27 mouse cellular contexts compared by ENCODE assay signal in genomic region chrX:19080021-19080420, GRCm38 (mm10).
DNase-seq lines count a peak whose midpoint lies in the region; ATAC-seq and TF ChIP-seq lines count a peak whose summit lies in the region.
"Had no signal": no experiment of that assay in that cellular context is flagged by ENCODE, and none has a peak within 500 bp of the region (broad histone marks: within the 10 kb centered on the region; RNA-seq: fewer than 3 reads in every experiment).

No protein-coding gene starts in this region.

- DNase-seq in kidney, adult 2 months, result peak; percentile 20
- peak; percentile 8 for DNase-seq in lung, embryonic 14.5 days
- DNase-seq in lung, postnatal 14 days, result no peak
- DNase-seq in Muller cell, postnatal 12 days (ENCODE audit: inconsistent ontology term), result peak; percentile 54
- no peak for DNase-seq in urinary bladder, adult 18-20 months (ENCODE audit: low spot score in 2 of 2)
- DNase-seq: adrenal gland, adult 8-10 months; cerebellum, adult 11-12 months; cerebellum, adult 9-11 months; embryo, embryonic 11 days; midbrain, embryonic 14.5 days; right cerebral cortex, adult 18-20 months; right cerebral cortex, postnatal 4 days; thymus, adult 2 months; thymus, postnatal 36 days had no signal

- ATAC-seq in kidney, embryonic 14.5 days (ENCODE audit: low FRiP score, low TSS enrichment), result no peak
- ATAC-seq in lung, embryonic 14.5 days (ENCODE audit: insufficient read depth), result no peak
- ATAC-seq in midbrain, embryonic 15.5 days (replicated peaks), result no peak
- ATAC-seq: activated CD4-positive, CD25-positive, alpha-beta regulatory T cell, adult 4 months; forebrain, embryonic 15.5 days; hindbrain, embryonic 16.5 days had no signal

- no peaks in the 10 kb centered on the region for H3K9me3 ChIP-seq in kidney, embryonic 14.5 days (ENCODE audit: control insufficient read depth, low read length)
- H3K9me3 ChIP-seq in lung, embryonic 14.5 days (ENCODE audit: low read depth, low read length), result no peaks in the 10 kb centered on the region
- no peaks in the 10 kb centered on the region for H3K9me3 ChIP-seq in midbrain, embryonic 15.5 days
- H3K9me3 ChIP-seq: embryonic facial prominence, embryonic 12.5 days; forebrain, embryonic 10.5 days; forebrain, embryonic 15.5 days; G1E; heart, embryonic 15.5 days; limb, embryonic 13.5 days had no signal

- no peak for TF ChIP-seq POLR2A in kidney, adult 2 months (IDR thresholded peaks at IDR 0.05; ENCODE audit: low read depth, low read length)
- TF ChIP-seq POLR2A in embryonic fibroblast, embryonic 13.5 days (IDR thresholded peaks at IDR 0.05; ENCODE audit: low read depth, low read length), result no peak

- H3K9ac ChIP-seq in kidney, embryonic 14.5 days (ENCODE audit: low read depth, low read length), result no peak overlapping the region
- no peak overlapping the region for H3K9ac ChIP-seq in lung, embryonic 14.5 days
- H3K9ac ChIP-seq in midbrain, embryonic 15.5 days, result no peak overlapping the region
- H3K9ac ChIP-seq: embryonic facial prominence, embryonic 12.5 days; forebrain, embryonic 15.5 days; heart, embryonic 15.5 days; limb, embryonic 13.5 days had no signal

- H3K27ac ChIP-seq in kidney, adult 2 months (ENCODE audit: insufficient read depth, low read depth, low read length), result no peak overlapping the region
- no peak overlapping the region for H3K27ac ChIP-seq in kidney, embryonic 14.5 days (ENCODE audit: low read depth, low read length)
- H3K27ac ChIP-seq in lung, embryonic 14.5 days (ENCODE audit: low read depth), result no peak overlapping the region
- peak overlapping the region; percentile 55; the same call in 1 of the 2 replicates for H3K27ac ChIP-seq in embryonic fibroblast, embryonic 13.5 days (ENCODE audit: insufficient read depth, low read length)
- no peak overlapping the region for H3K27ac ChIP-seq in midbrain, embryonic 15.5 days
- H3K27ac ChIP-seq: embryonic facial prominence, embryonic 12.5 days; forebrain, embryonic 10.5 days; forebrain, embryonic 15.5 days; heart, embryonic 15.5 days; left cerebral cortex, adult 2 months; limb, embryonic 13.5 days had no signal

- H3K27me3 ChIP-seq in kidney, adult 2 months (replicated peaks; ENCODE audit: control insufficient read depth, insufficient read depth, low read length), result no peaks in the 10 kb centered on the region
- H3K27me3 ChIP-seq in kidney, embryonic 14.5 days (ENCODE audit: control insufficient read depth, insufficient read depth, low read length), result no peaks in the 10 kb centered on the region
- H3K27me3 ChIP-seq in lung, embryonic 14.5 days (ENCODE audit: insufficient read depth, low read length), result no peaks in the 10 kb centered on the region
- no peaks in the 10 kb centered on the region for H3K27me3 ChIP-seq in midbrain, embryonic 15.5 days (replicated peaks)
- H3K27me3 ChIP-seq: embryonic facial prominence, embryonic 12.5 days; forebrain, embryonic 15.5 days; heart, embryonic 15.5 days; limb, embryonic 13.5 days had no signal

- H3K4me1 ChIP-seq in kidney, adult 2 months (ENCODE audit: control insufficient read depth, insufficient read depth, low read length), result no peaks in the 10 kb centered on the region
- no peaks in the 10 kb centered on the region for H3K4me1 ChIP-seq in kidney, embryonic 14.5 days (ENCODE audit: control insufficient read depth, insufficient read depth, low read length)
- no peaks in the 10 kb centered on the region for H3K4me1 ChIP-seq in lung, embryonic 14.5 days (ENCODE audit: insufficient read depth)
- no peaks in the 10 kb centered on the region for H3K4me1 ChIP-seq in embryonic fibroblast, embryonic 13.5 days (ENCODE audit: control insufficient read depth, insufficient read depth, low read length)
- no peaks in the 10 kb centered on the region for H3K4me1 ChIP-seq in midbrain, embryonic 15.5 days
- H3K4me1 ChIP-seq: embryonic facial prominence, embryonic 12.5 days; forebrain, embryonic 10.5 days; forebrain, embryonic 15.5 days; heart, embryonic 15.5 days; limb, embryonic 13.5 days had no signal

- H3K4me2 ChIP-seq in kidney, embryonic 14.5 days (replicated peaks; ENCODE audit: low read depth, low read length), result no peak overlapping the region
- H3K4me2 ChIP-seq in lung, embryonic 14.5 days, result no peak overlapping the region
- no peak overlapping the region for H3K4me2 ChIP-seq in midbrain, embryonic 15.5 days
- H3K4me2 ChIP-seq: embryonic facial prominence, embryonic 12.5 days; forebrain, embryonic 15.5 days; heart, embryonic 15.5 days; limb, embryonic 13.5 days; liver, embryonic 11.5 days had no signal

- 48% methylated on average over 2 of the region's 2 CpGs for WGBS in kidney, adult 2 months
- WGBS in kidney, embryonic 14.5 days, result 60% methylated on average over 2 of the region's 2 CpGs
- WGBS in lung, embryonic 14.5 days, result 55% methylated on average over 2 of the region's 2 CpGs
- 56% methylated on average over 2 of the region's 2 CpGs for WGBS in midbrain, embryonic 15.5 days

- no peaks in the 10 kb centered on the region for H3K36me3 ChIP-seq in kidney, adult 2 months (ENCODE audit: control insufficient read depth, insufficient read depth, low read length)
- H3K36me3 ChIP-seq in kidney, embryonic 14.5 days (ENCODE audit: control insufficient read depth, insufficient read depth, low read length), result no peaks in the 10 kb centered on the region
- H3K36me3 ChIP-seq in lung, embryonic 14.5 days (ENCODE audit: insufficient read depth), result no peaks in the 10 kb centered on the region
- H3K36me3 ChIP-seq in midbrain, embryonic 15.5 days (replicated peaks), result no peaks in the 10 kb centered on the region
- H3K36me3 ChIP-seq: embryonic facial prominence, embryonic 12.5 days; forebrain, embryonic 10.5 days; forebrain, embryonic 15.5 days; G1E; heart, embryonic 15.5 days; limb, embryonic 13.5 days had no signal

- no peak for TF ChIP-seq CTCF in kidney, adult 2 months (conservative IDR thresholded peaks at IDR 0.05; ENCODE audit: insufficient read depth, insufficient read length, low read depth, low read length)
- no peak for TF ChIP-seq CTCF in lung, embryonic 14.5 days (IDR thresholded peaks at IDR 0.05; ENCODE audit: low read depth)
- no peak for TF ChIP-seq CTCF in embryonic fibroblast, embryonic 13.5 days (IDR thresholded peaks at IDR 0.05; ENCODE audit: borderline replicate concordance, insufficient read depth, low read length)

- no peak overlapping the region for H3K4me3 ChIP-seq in kidney, adult 2 months (ENCODE audit: insufficient read depth, low read depth, low read length)
- no peak overlapping the region for H3K4me3 ChIP-seq in kidney, embryonic 14.5 days (ENCODE audit: low read length)
- no peak overlapping the region for H3K4me3 ChIP-seq in lung, embryonic 14.5 days (ENCODE audit: low read depth, low read length)
- no peak overlapping the region for H3K4me3 ChIP-seq in embryonic fibroblast, embryonic 13.5 days (ENCODE audit: insufficient read depth, low read length)
- H3K4me3 ChIP-seq in midbrain, embryonic 15.5 days, result no peak overlapping the region
- H3K4me3 ChIP-seq: embryonic facial prominence, embryonic 12.5 days; forebrain, embryonic 10.5 days; forebrain, embryonic 15.5 days; heart, embryonic 15.5 days; left cerebral cortex, adult 2 months; limb, embryonic 13.5 days had no signal

Comparison
In these comparisons a context has a peak if more than half of its experiments do, and no peak if none do; other contexts are left out.
1. DNase-seq: peak in kidney, adult 2 months (single experiment), lung, embryonic 14.5 days (single experiment) and Muller cell, postnatal 12 days (single experiment); none in lung, postnatal 14 days (single experiment) and urinary bladder, adult 18-20 months (0 of 2).